Mouse (Mus musculus) stomach, postnatal 0 days (tissue): ENCODE data around the gene Slc25a34. TPM values are rescaled to one million over a fixed set of nuclear protein-coding genes. Genes with fewer than 3 reads are reported as not detected.

Experiments
- ATAC-seq: fragments of 200-750 bp; cut with Nextera tagmentation; 2 replicates; pipeline ENCODE4 v1.8.0; 2017; ENCODE audit not compliant: low FRiP score, low TSS enrichment
- DNase-seq: peaks from one replicate; pipeline ENCODE4 v3.0.0-alpha.2; 2016; ENCODE audit warnings: low spot score
- H3K27ac ChIP-seq: fragments of 300-500 bp; sonication (generic); replicated peaks from 2 replicates; pipeline ENCODE4 v1.5.1; 2014; ENCODE audit warnings: mild to moderate bottlenecking, control low read depth
- H3K27me3 ChIP-seq: fragments of 300-500 bp; sonication (generic); 2 replicates; pipeline ENCODE4 v1.6.1; 2014; ENCODE audit warnings: low read length; ENCODE audit not compliant: control insufficient read depth, insufficient read depth
- H3K36me3 ChIP-seq: fragments of 300-500 bp; sonication (generic); 2 replicates; pipeline ENCODE4 v1.6.1; 2014; ENCODE audit warnings: low read length, mixed read lengths; ENCODE audit not compliant: control insufficient read depth, insufficient read depth
- H3K4me1 ChIP-seq: fragments of 300-500 bp; sonication (generic); replicated peaks from 2 replicates; pipeline ENCODE4 v1.6.1; 2014; ENCODE audit warnings: antibody characterized with exemption; ENCODE audit not compliant: control insufficient read depth, insufficient read depth
- H3K4me2 ChIP-seq: fragments of 300-500 bp; sonication (generic); replicated peaks from 2 replicates; pipeline ENCODE4 v1.6.1; 2014; ENCODE audit warnings: low read depth, mild to moderate bottlenecking, control low read depth, moderate library complexity
- H3K4me3 ChIP-seq: fragments of 300-500 bp; sonication (generic); 2 replicates; pipeline ENCODE4 v1.5.1; 2014; ENCODE audit warnings: low read depth, low read length, control low read depth
- H3K9ac ChIP-seq: fragments of 300-500 bp; sonication (generic); 2 replicates; pipeline ENCODE4 v1.6.1; 2014; ENCODE audit warnings: mild to moderate bottlenecking, low read length, control low read depth, mixed read lengths
- H3K9me3 ChIP-seq: fragments of 300-500 bp; sonication (generic); 2 replicates; pipeline ENCODE4 v1.6.1; 2016; ENCODE audit warnings: low read length; ENCODE audit not compliant: control insufficient read depth
- CTCF ChIP-seq: IDR thresholded peaks from 2 replicates; pipeline ENCODE4 v1.5.1; 2016; ENCODE audit warnings: antibody characterized with exemption, low read depth, mild to moderate bottlenecking, moderate library complexity
- EP300 ChIP-seq: optimal IDR thresholded peaks from 2 replicates; pipeline ENCODE3; 2016; ENCODE audit warnings: antibody characterized with exemption
- WGBS: fragments of 180-500 bp; shearing (Covaris S2); extraction: QIAGEN DNeasy Blood & Tissue Kit; methylation state at CpG from one replicate; pipeline ENCODE4 v1.1.7; 2014; 5-methylcytosine and 5-hydroxymethylcytosine counted together
- polyA plus RNA-seq: library from polyadenylated mRNA; unstranded; fragments of >200 nt; fragmentation: Nextera tagmentation; extraction: Ambion mirVana; gene quantifications from 2 replicates; pipeline ENCODE4 v1.2.1, GENCODE M21; 2015

Slc25a34 gene
- polyA plus RNA-seq, 1 experiment from 2014 or later = 1.8 TPM

- Histone ChIP-seq H3K9me3 (no peaks in the 10 kb centered on the region), H3K4me3 (no peak overlapping the region), H3K4me2 (no peak overlapping the region), H3K36me3 (peaks cover 11% of the 10 kb centered on the region), H3K9ac (no peak overlapping the region), H3K27ac (no peak overlapping the region), H3K27me3 (no peaks in the 10 kb centered on the region), H3K4me1 (no peaks in the 10 kb centered on the region)
- TF ChIP-seq CTCF (no peak), EP300 (no peak)
- no peak for ATAC-seq
- DNase-seq = no peak
- 93% methylated on average over 8 of the region's 8 CpGs for WGBS
These were observed 39.7 kb downstream of the Slc25a34 start for GRCm38 (mm10) chr4:141583919-141584318.

GRCm38 (mm10) chr4:141581051-141581450 lies 42.6 kb downstream of the Slc25a34 start:
- H3K4me1 ChIP-seq = no peaks in the 10 kb centered on the region
- H3K9me3 ChIP-seq = no peaks in the 10 kb centered on the region
- H3K9ac ChIP-seq = no peak overlapping the region
- no peaks in the 10 kb centered on the region for H3K27me3 ChIP-seq
- no peak for DNase-seq
- no peak overlapping the region for H3K4me2 ChIP-seq
- no peak overlapping the region for H3K27ac ChIP-seq
- no peak overlapping the region for H3K4me3 ChIP-seq
- WGBS = 93% methylated on average over 13 of the region's 13 CpGs
- ATAC-seq = no peak
- peaks cover 15% of the 10 kb centered on the region; the same call in 1 of the 2 replicates for H3K36me3 ChIP-seq
- no peak for TF ChIP-seq CTCF
- TF ChIP-seq EP300 = no peak

GRCm38 (mm10) chr4:141578833-141579232 lies 44.8 kb downstream of the Slc25a34 start:
- 23% methylated on average over 3 of the region's 3 CpGs for WGBS
- H3K36me3 ChIP-seq = peaks cover 15% of the 10 kb centered on the region; the same call in 1 of the 2 replicates
- DNase-seq (peak; percentile 64), ATAC-seq (peak; percentile 83)
- no peak overlapping the region for H3K4me2 ChIP-seq
- 0 out of 2 replicates have a peak overlapping the region, but pooled peaks have one; percentile 1 for H3K27ac ChIP-seq
- H3K27me3 ChIP-seq = no peaks in the 10 kb centered on the region
- H3K9ac ChIP-seq = no peak overlapping the region
- TF ChIP-seq CTCF = no peak
- TF ChIP-seq EP300 = no peak
- H3K9me3 ChIP-seq = no peaks in the 10 kb centered on the region
- H3K4me3 ChIP-seq = no peak overlapping the region
- H3K4me1 ChIP-seq = no peaks in the 10 kb centered on the region

GRCm38 (mm10) chr4:141576877-141577276 lies 46.7 kb downstream of the Slc25a34 start:
- Histone ChIP-seq H3K27me3 (no peaks in the 10 kb centered on the region), H3K4me3 (no peak overlapping the region), H3K4me2 (no peak overlapping the region), H3K9ac (no peak overlapping the region), H3K36me3 (peaks cover 8% of the 10 kb centered on the region; the same call in 1 of the 2 replicates), H3K4me1 (no peaks in the 10 kb centered on the region), H3K9me3 (no peaks in the 10 kb centered on the region), H3K27ac (no peak overlapping the region)
- peak; percentile 37 for DNase-seq
- 95% methylated on average over 7 of the region's 7 CpGs for WGBS
- ATAC-seq = no peak
- no peak for TF ChIP-seq EP300
- peak; percentile 60 for TF ChIP-seq CTCF

GRCm38 (mm10) chr4:141576404-141576803 lies 47.2 kb downstream of the Slc25a34 start:
- Histone ChIP-seq H3K4me2 (no peak overlapping the region), H3K4me1 (no peaks in the 10 kb centered on the region), H3K4me3 (no peak overlapping the region), H3K27me3 (no peaks in the 10 kb centered on the region), H3K9me3 (no peaks in the 10 kb centered on the region), H3K9ac (no peak overlapping the region), H3K36me3 (peaks cover 8% of the 10 kb centered on the region; the same call in 1 of the 2 replicates), H3K27ac (0 out of 2 replicates have a peak overlapping the region, but pooled peaks have one; percentile 8)
- DNase-seq (no peak), ATAC-seq (no peak)
- TF ChIP-seq CTCF (no peak), EP300 (no peak)
- WGBS = 78% methylated on average over 11 of the region's 11 CpGs

- Histone ChIP-seq H3K4me1 (no peaks in the 10 kb centered on the region), H3K9ac (no peak overlapping the region), H3K9me3 (no peaks in the 10 kb centered on the region), H3K4me3 (no peak overlapping the region), H3K36me3 (0 out of 2 replicates have a peak, but pooled peaks cover 8% of the 10 kb centered on the region), H3K27me3 (no peaks in the 10 kb centered on the region), H3K27ac (peak overlapping the region; percentile 73; the same call in 1 of the 2 replicates), H3K4me2 (peak overlapping the region; percentile 42)
- WGBS = 31% methylated on average over 27 of the region's 27 CpGs
- TF ChIP-seq CTCF = peak; percentile 96
- peak; percentile 49 for TF ChIP-seq EP300
- DNase-seq (peak; percentile 88), ATAC-seq (peak; percentile 25)
These were observed 48.6 kb downstream of the Slc25a34 start for GRCm38 (mm10) chr4:141574789-141575702.
